Mouse (Mus musculus): Measurements from ENCODE around the gene Catsperd.

DNA sequence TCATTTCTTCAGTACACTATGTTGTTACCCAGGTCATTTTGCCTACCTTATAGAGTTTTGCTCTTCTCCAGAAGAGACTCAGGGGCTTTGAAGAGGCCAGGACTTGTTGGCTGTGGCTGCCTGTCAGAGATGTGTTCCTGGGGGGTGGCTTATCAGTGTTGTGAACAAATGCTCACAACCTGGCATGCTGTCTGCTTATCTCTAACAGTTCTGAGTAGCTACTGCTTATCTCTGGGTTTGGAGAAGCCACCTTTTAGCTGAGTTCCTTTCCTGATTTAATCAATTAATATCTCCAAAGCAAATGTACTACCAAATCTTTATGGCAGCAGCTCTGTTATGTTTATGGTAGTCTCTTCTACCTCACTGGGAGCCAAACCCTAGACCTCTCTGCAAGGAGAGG, 60.1 kb downstream of the Catsperd start:
- TF ChIP-seq POLR2A (IDR thresholded peaks at IDR 0.05; ENCODE audit: low read depth, low read length) (no peak), CTCF (IDR thresholded peaks at IDR 0.05; ENCODE audit: extremely low read depth, insufficient read length, insufficient replicate concordance, low read depth, low read length) (no peak)
